Mouse (Mus musculus) gastrocnemius, adult 8-10 months (tissue): ENCODE data around the gene Gba2. TPM values are rescaled to one million over a fixed set of nuclear protein-coding genes. Genes with fewer than 3 reads are reported as not detected.
"Not testable (repeated sequence)": the region's sequence is repeated elsewhere in the genome, so short reads cannot be mapped to it uniquely, and the experiment has no call there.

Source experiments
- DNase-seq, 2 experiments: peaks; one replicate each; pipeline ENCODE4 v3.0.0; 2022; ENCODE audit warnings: low spot score in 2 of 2
- total RNA-seq, 4 experiments: library from RNA; stranded (reverse); gene quantifications; 2 replicates each; pipeline ENCODE4 v1.2.4; 2022

The Gba2 gene
- total RNA-seq, 4 experiments from 2014 or later = 3.8 to 4.4 (median 4.2) TPM

GRCm38 (mm10) chr4:43558028-43558630 is 20.5 kb downstream of the Gba2 start:
- DNase-seq = no peak

GRCm38 (mm10) chr4:43555926-43556325 is 22.7 kb downstream of the Gba2 start:
- DNase-seq = no peak

GRCm38 (mm10) chr4:43553891-43554290 is 24.8 kb downstream of the Gba2 start:
- DNase-seq = no peak

- no peak for DNase-seq
These were observed 26.2 kb downstream of the Gba2 start for GRCm38 (mm10) chr4:43552437-43552836.

- not testable (repeated sequence) for DNase-seq
These were observed 26.8 kb downstream of the Gba2 start for GRCm38 (mm10) chr4:43551854-43552253.

- no peak for DNase-seq
These were observed 29.6 kb downstream of the Gba2 start for GRCm38 (mm10) chr4:43549055-43549454.

- DNase-seq = no peak
These were observed 31.5 kb downstream of the Gba2 start for GRCm38 (mm10) chr4:43547160-43547559.

GRCm38 (mm10) chr4:43546375-43547047 is 32.2 kb downstream of the Gba2 start:
- no peak for DNase-seq

GRCm38 (mm10) chr4:43542044-43542443 is 36.6 kb downstream of the Gba2 start:
- no peak for DNase-seq

GRCm38 (mm10) chr4:43536031-43536430 is 42.6 kb downstream of the Gba2 start:
- DNase-seq = no peak

- no peak for DNase-seq
These were observed 43.0 kb downstream of the Gba2 start for GRCm38 (mm10) chr4:43535628-43536027.

GRCm38 (mm10) chr4:43533270-43533669 is 45.4 kb downstream of the Gba2 start:
- no peak for DNase-seq

- peak; percentile 65 for DNase-seq
These were observed 48.1 kb downstream of the Gba2 start for GRCm38 (mm10) chr4:43530581-43530980.

GRCm38 (mm10) chr4:43530081-43530501 is 48.6 kb downstream of the Gba2 start:
- DNase-seq = peak in 1 of 2 experiments; percentile 43

GRCm38 (mm10) chr4:43528487-43528886 is 50.2 kb downstream of the Gba2 start:
- DNase-seq = no peak

- no peak for DNase-seq
These were observed 50.8 kb downstream of the Gba2 start for GRCm38 (mm10) chr4:43527880-43528279.

- DNase-seq = peak; percentile 79 to 82
These were observed 58.7 kb downstream of the Gba2 start for GRCm38 (mm10) chr4:43519956-43520355.

GRCm38 (mm10) chr4:43519551-43519950 is 59.1 kb downstream of the Gba2 start:
- DNase-seq = no peak

Other genes starting within 250 kb of the Gba2 start
- gene Rusc2, start 196.9 kb downstream of the Gba2 start, total RNA-seq = 10 to 100 TPM; 21.5 to 25.4 (median 23.3) TPM
- not detected for gene Fam166b, start 149.7 kb downstream of the Gba2 start, total RNA-seq
- gene Tesk1, start 136.9 kb downstream of the Gba2 start, total RNA-seq = 10 to 100 TPM; 53.4 to 69.3 (median 59.4) TPM
- not detected for gene Cd72, start 124.2 kb downstream of the Gba2 start, total RNA-seq
- gene Sit1, start 95.1 kb downstream of the Gba2 start, total RNA-seq = not detected
- gene Ccdc107, start 86.0 kb downstream of the Gba2 start, total RNA-seq = 10 to 100 TPM; 19.2 to 34.9 (median 25.5) TPM
- not detected for gene Arhgef39, start 79.2 kb downstream of the Gba2 start, total RNA-seq
- 1 to 10 TPM; 3.2 to 8.8 (median 3.8) TPM for gene Car9, start 71.9 kb downstream of the Gba2 start, total RNA-seq
- gene Tpm2, start 55.1 kb downstream of the Gba2 start, total RNA-seq = 1,000 to 10,000 TPM; 3,728 to 5,173 (median 4,676) TPM
- 10 to 100 TPM; 36.3 to 47.6 (median 41.3) TPM for gene Creb3, start 16.5 kb downstream of the Gba2 start, total RNA-seq
- 10 to 100 TPM; 52.5 to 57.4 (median 56.6) TPM for gene Tln1, start 16.2 kb downstream of the Gba2 start, total RNA-seq
- 10 to 100 TPM; 22.8 to 26.9 (median 23.5) TPM for gene Rgp1, start 158 bp downstream of the Gba2 start, total RNA-seq
- not detected for gene Msmp, start 5.6 kb upstream of the Gba2 start, total RNA-seq
- gene Npr2, start 53.1 kb upstream of the Gba2 start, total RNA-seq = 10 to 100 TPM; 31.1 to 40.6 (median 32.6) TPM
- not detected for gene Spag8, start 74.7 kb upstream of the Gba2 start, total RNA-seq
- 10 to 100 TPM; 46.4 to 48.6 (median 47.3) TPM for gene Hint2, start 77.6 kb upstream of the Gba2 start, total RNA-seq
- 10 to 100 TPM in 2 of 4 experiments, 1 to 10 TPM in 2; 9.5 to 14.4 (median 10.4) TPM for gene Tmem8b, start 90.1 kb upstream of the Gba2 start, total RNA-seq
- under 1 TPM in 3 of 4 experiments, not detected in 1; 0.07 to 0.12 (median 0.11) TPM for gene Fam221b, start 90.3 kb upstream of the Gba2 start, total RNA-seq
- not detected for gene Olfr70, start 121.9 kb upstream of the Gba2 start, total RNA-seq
- gene Olfr71, start 131.4 kb upstream of the Gba2 start, total RNA-seq = not detected
- gene Hrct1, start 148.3 kb upstream of the Gba2 start, total RNA-seq = 1 to 10 TPM in 3 of 4 experiments, under 1 TPM in 1; 0.73 to 2.9 (median 1.7) TPM
- gene Spaar, start 151.2 kb upstream of the Gba2 start, total RNA-seq = 1 to 10 TPM in 1 of 4 experiments, under 1 TPM in 3; 0.77 to 1.5 (median 0.91) TPM
- gene Olfr159, start 192.1 kb upstream of the Gba2 start, total RNA-seq = not detected
- gene Olfr156, start 245.0 kb upstream of the Gba2 start, total RNA-seq = not detected